Mouse (Mus musculus) heart, adult 2 months (tissue): ENCODE results near the gene Tmem87b.

Experiments used
- CTCF ChIP-seq: fragments of 200-600 bp; IDR thresholded peaks from 2 replicates; pipeline ENCODE4 v1.8.1; 2022; ENCODE audit warnings: antibody characterized with exemption, mild to moderate bottlenecking, moderate library complexity
- EP300 ChIP-seq: fragments of 200-500 bp; IDR thresholded peaks from 2 replicates; pipeline ENCODE4 v1.6.1; 2011; ENCODE audit warnings: low read depth, low read length, control low read depth; ENCODE audit not compliant: insufficient read depth
- POLR2A ChIP-seq: fragments of 200-500 bp; IDR thresholded peaks from 2 replicates; pipeline ENCODE4 v1.6.1; 2011; ENCODE audit warnings: mild to moderate bottlenecking, low read depth, low read length, control low read depth; ENCODE audit not compliant: insufficient read depth

GRCm38 (mm10) chr2:128790875-128791614 is 26.9 kb upstream of the Tmem87b start:
- TF ChIP-seq CTCF (no peak), POLR2A (no peak), EP300 (no peak)
